Mouse (Mus musculus) MEL (cell line): ENCODE measurements around the gene Farp1. TPM values are rescaled to one million over a fixed set of nuclear protein-coding genes. Genes with fewer than 3 reads are reported as not detected.

Source experiments
- DNase-seq: peaks from one replicate; pipeline ENCODE4 v3.0.0; 2011; ENCODE audit warnings: low read depth, low spot score
- H3K27ac ChIP-seq: 2 replicates; pipeline ENCODE4 v1.5.1; 2012; ENCODE audit warnings: low read depth, mild to moderate bottlenecking, control low read depth, low read length, moderate library complexity; ENCODE audit not compliant: control insufficient read depth
- H3K27me3 ChIP-seq, 2 experiments: fragments of 150-350 bp in 1 of 2; sonication (generic) in 1 of 2; 2 replicates each; pipeline ENCODE4 v1.6.1; 2012; ENCODE audit warnings: low read length in 2 of 2, mild to moderate bottlenecking in 2 of 2, improper control_type of control experiment in 1 of 2, moderate library complexity in 1 of 2; ENCODE audit not compliant: insufficient read depth in 2 of 2, control insufficient read depth in 1 of 2
- H3K36me3 ChIP-seq, 2 experiments: 2 replicates each; pipeline ENCODE4 v1.6.1; 2012 to 2014; ENCODE audit warnings: low read length in 2 of 2, improper control_type of control experiment in 1 of 2, inconsistent platforms in 1 of 2, mild to moderate bottlenecking in 1 of 2; ENCODE audit not compliant: insufficient read depth in 2 of 2, control insufficient read depth in 1 of 2
- H3K4me1 ChIP-seq, 2 experiments: fragments of 150-350 bp in 1 of 2; sonication (generic) in 1 of 2; 2 replicates each; pipeline ENCODE4 v1.6.1; 2012; ENCODE audit warnings: low read length in 2 of 2, improper control_type of control experiment in 1 of 2, mild to moderate bottlenecking in 1 of 2; ENCODE audit not compliant: insufficient read depth in 2 of 2, control insufficient read depth in 1 of 2
- H3K4me3 ChIP-seq, 2 experiments: fragments of 150-350 bp in 1 of 2; sonication (generic) in 1 of 2; 2 replicates each; pipeline ENCODE4 v1.5.1; 2012; ENCODE audit warnings: low read depth in 2 of 2, low read length in 2 of 2, mild to moderate bottlenecking in 2 of 2, moderate library complexity in 2 of 2, control low read depth in 1 of 2, improper control_type of control experiment in 1 of 2; ENCODE audit not compliant: control insufficient read depth in 1 of 2, insufficient read depth in 1 of 2
- H3K79me2 ChIP-seq: 2 replicates; pipeline ENCODE4 v1.6.1; 2012; ENCODE audit warnings: mild to moderate bottlenecking, low read length, moderate library complexity; ENCODE audit not compliant: control insufficient read depth, poor library complexity, insufficient read depth
- H3K9ac ChIP-seq: 2 replicates; pipeline ENCODE4 v1.6.1; 2012; ENCODE audit warnings: low read depth, mild to moderate bottlenecking, control low read depth, low read length, moderate library complexity; ENCODE audit not compliant: control insufficient read depth, poor library complexity, severe bottlenecking
- H3K9me3 ChIP-seq: fragments of 150-350 bp; sonication (generic); replicated peaks from 2 replicates; pipeline ENCODE4 v1.6.1; 2012; ENCODE audit warnings: mild to moderate bottlenecking, low read length, improper control_type of control experiment, moderate library complexity; ENCODE audit not compliant: insufficient read depth
- BHLHE40 ChIP-seq: IDR thresholded peaks from 2 replicates; pipeline ENCODE4 v1.6.1; 2012; ENCODE audit warnings: low read depth, mild to moderate bottlenecking, inconsistent platforms, low read length, improper control_type of control experiment, borderline replicate concordance
- CHD2 ChIP-seq: IDR thresholded peaks from 2 replicates; pipeline ENCODE4 v1.6.1; 2011; ENCODE audit warnings: low read length, improper control_type of control experiment
- E2F4 ChIP-seq: IDR thresholded peaks from 2 replicates; pipeline ENCODE4 v1.6.1; 2011; ENCODE audit warnings: low read depth, low read length, improper control_type of control experiment, borderline replicate concordance
- GABPA ChIP-seq: IDR thresholded peaks from 2 replicates; pipeline ENCODE4 v1.6.1; 2012; ENCODE audit warnings: low read depth, mild to moderate bottlenecking, inconsistent platforms, low read length, improper control_type of control experiment, moderate library complexity
- GATA1 ChIP-seq: IDR thresholded peaks from 2 replicates; pipeline ENCODE4 v1.6.1; 2011; ENCODE audit warnings: low read depth, low read length, improper control_type of control experiment
- HCFC1 ChIP-seq: IDR thresholded peaks from 2 replicates; pipeline ENCODE4 v1.6.1; 2012; ENCODE audit warnings: low read depth, mild to moderate bottlenecking, inconsistent platforms, low read length, improper control_type of control experiment, moderate library complexity
- KAT2A ChIP-seq: conservative IDR thresholded peaks from 2 replicates; pipeline ENCODE4 v1.6.1; 2012; ENCODE audit warnings: low read depth, low read length, improper control_type of control experiment, inconsistent platforms
- MXI1 ChIP-seq: IDR thresholded peaks from 2 replicates; pipeline ENCODE4 v1.6.1; 2011; ENCODE audit warnings: mild to moderate bottlenecking, low read depth, low read length, improper control_type of control experiment
- MYB ChIP-seq: IDR thresholded peaks from 2 replicates; pipeline ENCODE4 v1.6.1; 2011; ENCODE audit warnings: mild to moderate bottlenecking, low read depth, low read length, improper control_type of control experiment
- MYC ChIP-seq: IDR thresholded peaks from 2 replicates; pipeline ENCODE4 v1.6.1; 2011; ENCODE audit warnings: low read depth, mild to moderate bottlenecking, low read length, improper control_type of control experiment, moderate library complexity
- NRF1 ChIP-seq: IDR thresholded peaks from 2 replicates; pipeline ENCODE4 v1.6.1; 2014; ENCODE audit warnings: low read depth, mild to moderate bottlenecking, inconsistent platforms, low read length, improper control_type of control experiment, moderate library complexity; ENCODE audit not compliant: poor library complexity, insufficient read depth, severe bottlenecking
- POLR2A ChIP-seq, 2 experiments: IDR thresholded peaks; 2 replicates each; pipeline ENCODE4 v1.6.1; 2011 to 2012; ENCODE audit warnings: low read length in 2 of 2, mild to moderate bottlenecking in 2 of 2, control low read depth in 1 of 2, improper control_type of control experiment in 1 of 2, low read depth in 1 of 2, moderate library complexity in 1 of 2; ENCODE audit not compliant: control insufficient read depth in 1 of 2, insufficient read depth in 1 of 2, poor library complexity in 1 of 2
- POLR2AphosphoS5 ChIP-seq: IDR thresholded peaks from 2 replicates; pipeline ENCODE4 v1.6.1; 2012; ENCODE audit warnings: low read depth, borderline replicate concordance, mild to moderate bottlenecking, inconsistent platforms, low read length, moderate library complexity, mixed read lengths
- RAD21 ChIP-seq: IDR thresholded peaks from 2 replicates; pipeline ENCODE4 v1.6.1; 2011; ENCODE audit warnings: mild to moderate bottlenecking, low read depth, low read length, improper control_type of control experiment
- RCOR1 ChIP-seq: IDR thresholded peaks from 2 replicates; pipeline ENCODE4 v1.6.1; 2012; ENCODE audit warnings: low read depth, mild to moderate bottlenecking, inconsistent platforms, low read length, improper control_type of control experiment
- SIN3A ChIP-seq: IDR thresholded peaks from 2 replicates; pipeline ENCODE4 v1.6.1; 2012; ENCODE audit warnings: low read length, improper control_type of control experiment, inconsistent platforms
- SMC3 ChIP-seq: IDR thresholded peaks from 2 replicates; pipeline ENCODE4 v1.6.1; 2011; ENCODE audit warnings: low read depth, low read length, improper control_type of control experiment
- TCF12 ChIP-seq: IDR thresholded peaks from 2 replicates; pipeline ENCODE4 v1.6.1; 2014; ENCODE audit warnings: low read depth, mild to moderate bottlenecking, inconsistent platforms, low read length, improper control_type of control experiment, moderate library complexity
- USF1 ChIP-seq: IDR thresholded peaks from 2 replicates; pipeline ENCODE4 v1.6.1; 2014; ENCODE audit warnings: low read depth, mild to moderate bottlenecking, inconsistent platforms, low read length, improper control_type of control experiment, moderate library complexity
- USF2 ChIP-seq, 2 experiments: IDR thresholded peaks; 2 replicates each; pipeline ENCODE4 v1.6.1; 2011 to 2012; ENCODE audit warnings: improper control_type of control experiment in 2 of 2, low read length in 2 of 2, borderline replicate concordance in 1 of 2, inconsistent platforms in 1 of 2, low read depth in 1 of 2, mild to moderate bottlenecking in 1 of 2; ENCODE audit not compliant: insufficient read depth in 1 of 2
- ZC3H11A ChIP-seq: IDR thresholded peaks from 2 replicates; pipeline ENCODE4 v1.6.1; 2012; ENCODE audit warnings: low read depth, mild to moderate bottlenecking, inconsistent platforms, low read length, improper control_type of control experiment
- ZKSCAN1 ChIP-seq: IDR thresholded peaks from 2 replicates; pipeline ENCODE4 v1.6.1; 2012; ENCODE audit warnings: low read depth, mild to moderate bottlenecking, inconsistent platforms, low read length, improper control_type of control experiment, moderate library complexity
- polyA plus RNA-seq, 2 experiments: library from polyadenylated mRNA; stranded (reverse) in 1 of 2; unstranded in 1 of 2; fragments of >175 nt in 1 of 2; fragments of >200 nt in 1 of 2; gene quantifications; 2 replicates each; pipeline versions ENCODE4 v1.2.1 to v1.2.4; 2012; ENCODE audit warnings: low replicate concordance in 2 of 2, low read depth in 1 of 2; ENCODE audit not compliant: insufficient read length in 2 of 2, insufficient read depth in 1 of 2, missing spikeins in 1 of 2
- total RNA-seq: library from RNA; depleted of rRNA; stranded (reverse); fragments of 300-350 nt; gene quantifications from 2 replicates; pipeline ENCODE4 v1.2.3, GENCODE M21; 2012

The Farp1 gene
- total and polyA plus RNA-seq, 3 experiments, result 0.62 to 1.1 TPM; not detected in 1

DNA sequence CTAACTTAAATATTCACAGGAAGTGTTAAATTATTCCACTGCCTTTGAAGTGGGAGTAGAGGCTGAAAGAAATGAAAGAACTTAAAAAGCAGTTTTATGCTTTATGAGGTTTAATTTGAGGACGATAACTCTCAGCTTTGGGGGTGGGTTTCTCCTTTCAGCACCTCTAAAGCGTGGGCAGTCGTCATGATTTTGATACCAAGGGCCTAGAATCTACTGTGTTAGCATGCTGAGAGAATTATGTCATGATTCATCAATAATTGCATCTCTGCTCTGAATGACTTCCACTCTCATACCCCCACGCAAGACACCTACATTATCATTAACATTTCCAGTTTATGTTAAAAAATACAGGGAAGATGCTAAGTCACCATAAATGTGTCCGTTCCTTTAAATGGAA lies 37.3 kb upstream of the Farp1 start:
- H3K4me3 ChIP-seq, result no peak overlapping the region
- H3K79me2 ChIP-seq, result no peaks in the 10 kb centered on the region
- TF ChIP-seq CHD2 (no peak), SMC3 (no peak), TCF12 (no peak)
- no peaks in the 10 kb centered on the region for H3K9me3 ChIP-seq
- no peak overlapping the region for H3K27ac ChIP-seq
- no peak for DNase-seq
- no peaks in the 10 kb centered on the region for H3K36me3 ChIP-seq
- no peaks in the 10 kb centered on the region for H3K4me1 ChIP-seq
- no peak overlapping the region for H3K9ac ChIP-seq
- no peaks in the 10 kb centered on the region for H3K27me3 ChIP-seq

DNA sequence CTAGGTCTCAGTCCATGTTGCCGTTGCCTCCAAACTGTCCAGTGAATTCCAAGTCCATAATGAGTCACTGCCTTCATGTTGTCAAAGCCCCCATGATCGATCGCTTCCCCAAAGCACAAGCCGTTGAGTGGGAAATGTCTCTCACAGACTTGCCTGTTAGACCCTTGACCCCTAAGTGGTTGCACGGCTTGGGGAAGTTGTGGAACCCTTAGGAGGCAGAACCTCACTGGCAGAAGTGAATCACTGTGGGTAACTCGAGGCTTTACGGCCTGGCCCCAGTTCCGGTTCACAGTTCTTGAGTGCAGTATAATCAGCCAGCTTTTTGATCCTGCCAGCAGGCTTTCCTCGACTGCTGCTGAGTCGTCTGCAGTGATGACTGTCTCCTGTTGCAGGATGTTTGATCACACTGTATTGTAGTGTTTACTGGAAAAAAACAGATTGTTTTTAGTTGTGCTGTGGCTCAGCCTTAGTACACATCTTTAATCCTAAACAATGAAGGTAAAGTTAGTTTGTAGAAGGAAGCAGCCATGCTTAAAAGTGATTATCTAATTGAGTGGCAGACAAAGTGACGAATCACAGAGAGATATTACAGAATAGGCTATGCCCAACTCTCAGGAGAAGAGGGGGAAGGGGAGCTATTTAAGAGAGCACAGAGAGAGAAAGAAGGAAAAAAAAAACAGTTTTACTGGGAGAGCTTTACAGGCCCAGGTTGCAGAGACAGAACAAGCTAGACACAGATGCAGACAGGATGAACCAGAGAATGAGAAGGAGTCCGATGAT lies 34.2 kb upstream of the Farp1 start:
- H3K9me3 ChIP-seq, result no peaks in the 10 kb centered on the region
- no peaks in the 10 kb centered on the region for H3K27me3 ChIP-seq
- peak; percentile 17 for DNase-seq
- no peaks in the 10 kb centered on the region for H3K4me1 ChIP-seq
- H3K9ac ChIP-seq, result no peak overlapping the region
- no peaks in the 10 kb centered on the region for H3K79me2 ChIP-seq
- TF ChIP-seq CHD2 (no peak), POLR2AphosphoS5 (no peak), MYC (no peak), MYB (no peak), KAT2A (no peak)
- no peak overlapping the region for H3K4me3 ChIP-seq
- no peak overlapping the region for H3K27ac ChIP-seq
- H3K36me3 ChIP-seq, result no peaks in the 10 kb centered on the region

DNA sequence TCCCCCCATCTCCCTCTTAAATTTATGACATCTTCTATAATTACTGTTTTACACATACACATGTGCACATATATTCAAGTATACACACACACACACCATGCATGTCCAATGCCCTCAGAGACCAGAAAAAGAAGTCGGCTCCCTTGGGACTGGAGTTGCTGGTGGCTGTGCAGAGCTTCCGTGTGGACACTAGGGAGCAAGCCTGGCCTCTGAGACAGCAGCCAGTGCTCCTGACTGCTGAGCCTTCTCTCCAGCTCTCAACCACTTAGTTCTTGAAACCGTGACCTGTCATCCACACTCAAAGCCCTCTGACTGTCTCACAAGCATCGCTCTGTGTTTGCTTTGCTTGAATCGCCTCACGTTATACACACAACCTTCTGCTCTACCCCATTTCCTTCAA lies 29.4 kb upstream of the Farp1 start:
- Histone ChIP-seq H3K79me2 (no peaks in the 10 kb centered on the region), H3K4me1 (no peaks in the 10 kb centered on the region), H3K27ac (no peak overlapping the region), H3K36me3 (no peaks in the 10 kb centered on the region), H3K9me3 (no peaks in the 10 kb centered on the region), H3K9ac (no peak overlapping the region), H3K27me3 (no peaks in the 10 kb centered on the region), H3K4me3 (no peak overlapping the region)
- no peak for DNase-seq
- TF ChIP-seq NRF1 (no peak), MYB (no peak), E2F4 (no peak), GABPA (no peak), USF1 (no peak), USF2 (IDR thresholded peaks at IDR 0.05; ENCODE audit: borderline replicate concordance in 1 of 2, insufficient read depth in 1 of 2, low read depth in 1 of 2, low read length in 2 of 2) (no peak), SIN3A (no peak), BHLHE40 (no peak), RAD21 (no peak), POLR2A (IDR thresholded peaks at IDR 0.05; ENCODE audit: control insufficient read depth in 1 of 2, insufficient read depth in 1 of 2, low read depth in 1 of 2, low read length in 2 of 2, poor library complexity in 1 of 2) (no peak), RCOR1 (no peak), MXI1 (no peak), GATA1 (no peak), HCFC1 (no peak), ZKSCAN1 (no peak), ZC3H11A (no peak), SMC3 (no peak), MYC (no peak), CHD2 (no peak)
